Mouse (Mus musculus): Measurements from ENCODE around the gene Fnbp4. TPM values are rescaled to one million over a fixed set of nuclear protein-coding genes. Genes with fewer than 3 reads are reported as not detected.

The Fnbp4 gene
- polyA plus RNA-seq, 1 experiment from 2014 or later, result 110 TPM

DNA sequence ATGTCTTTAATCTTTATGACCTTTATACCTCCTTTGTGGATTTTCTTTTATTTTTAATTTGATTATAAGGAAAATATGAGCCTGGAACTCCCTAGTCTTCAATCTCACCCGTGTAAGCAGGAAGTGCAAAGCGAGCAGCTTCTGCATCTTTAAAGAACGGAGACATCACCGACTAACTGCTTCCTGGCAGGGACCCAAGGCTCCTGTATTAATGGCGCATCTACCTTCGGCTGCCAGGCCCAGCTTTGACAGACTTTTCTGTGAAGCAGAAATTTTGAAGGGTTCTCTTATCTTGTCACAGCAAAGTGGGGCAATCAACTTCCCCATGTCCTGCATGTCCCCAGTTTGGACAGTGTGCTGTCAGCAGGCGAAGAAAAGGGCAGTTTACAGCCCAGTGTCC lies 83.6 kb downstream of the Fnbp4 start:
- 76% methylated on average over 7 of the region's 7 CpGs for WGBS
- Histone ChIP-seq H3K4me1 (replicated peaks; ENCODE audit: control insufficient read depth, insufficient read depth, low read length) (no peaks in the 10 kb centered on the region), H3K4me2 (replicated peaks; ENCODE audit: low read depth, low read length) (no peak overlapping the region), H3K36me3 (ENCODE audit: control insufficient read depth, insufficient read depth, low read length) (no peaks in the 10 kb centered on the region), H3K9me3 (ENCODE audit: control insufficient read depth, low read length) (no peaks in the 10 kb centered on the region), H3K9ac (ENCODE audit: low read depth, low read length) (no peak overlapping the region), H3K27me3 (ENCODE audit: control insufficient read depth, insufficient read depth, low read length) (no peaks in the 10 kb centered on the region; the same call in 1 of the 2 replicates), H3K4me3 (ENCODE audit: low read depth, low read length) (no peak overlapping the region), H3K27ac (ENCODE audit: low read depth, low read length) (no peak overlapping the region)
- ATAC-seq (ENCODE audit: low FRiP score), result no peak
- no peak for DNase-seq (ENCODE audit: low spot score)

Other genes with a start within 250 kb of the Fnbp4 start
- 2.4 and 2.9 TPM in 2 replicates for gene Ptprj, start 164.7 kb upstream of the Fnbp4 start, polyA plus RNA-seq (2014; fragmentation: Nextera tagmentation; extraction: Ambion mirVana)
- gene Nup160, start 68.2 kb upstream of the Fnbp4 start, polyA plus RNA-seq (2014; fragmentation: Nextera tagmentation; extraction: Ambion mirVana), result 55.2 and 55.4 TPM in 2 replicates
- gene Agbl2, start 37.4 kb downstream of the Fnbp4 start, polyA plus RNA-seq (2014; fragmentation: Nextera tagmentation; extraction: Ambion mirVana), result 1.3 and 1.8 TPM in 2 replicates
- gene Mtch2, start 101.8 kb downstream of the Fnbp4 start, polyA plus RNA-seq (2014; fragmentation: Nextera tagmentation; extraction: Ambion mirVana), result 284 TPM in 2 replicates
- gene C1qtnf4, start 140.5 kb downstream of the Fnbp4 start, polyA plus RNA-seq (2014; fragmentation: Nextera tagmentation; extraction: Ambion mirVana), result 15.1 and 21.2 TPM in 2 replicates
- 46.0 and 49.3 TPM in 2 replicates for gene Kbtbd4, start 159.4 kb downstream of the Fnbp4 start, polyA plus RNA-seq (2014; fragmentation: Nextera tagmentation; extraction: Ambion mirVana)
- 215 and 217 TPM in 2 replicates for gene Ndufs3, start 159.5 kb downstream of the Fnbp4 start, polyA plus RNA-seq (2014; fragmentation: Nextera tagmentation; extraction: Ambion mirVana)
- gene Celf1, start 195.0 kb downstream of the Fnbp4 start, polyA plus RNA-seq (2014; fragmentation: Nextera tagmentation; extraction: Ambion mirVana), result 78.8 and 90.2 TPM in 2 replicates

Data from hindbrain, embryonic 11.5 days (tissue).